Mouse (Mus musculus) limb, embryonic 14.5 days (tissue): ENCODE results near the gene Gm37240. TPM values are rescaled to one million over a fixed set of nuclear protein-coding genes. Genes with fewer than 3 reads are reported as not detected.
"Not testable (repeated sequence)": the region's sequence is repeated elsewhere in the genome, so short reads cannot be mapped to it uniquely, and the experiment has no call there.

Experiments
- ATAC-seq: fragments of 200-750 bp; cut with Nextera tagmentation; 2 replicates; pipeline ENCODE4 v1.8.0; 2017; ENCODE audit warnings: low read depth, moderate number of reproducible peaks, moderate TSS enrichment; ENCODE audit not compliant: low FRiP score
- DNase-seq: peaks from one replicate; pipeline ENCODE4 v3.0.0-alpha.2; 2015; ENCODE audit warnings: low spot score
- H3K27ac ChIP-seq: fragments of 300-500 bp; sonication (generic); replicated peaks from 2 replicates; pipeline ENCODE4 v1.5.1; 2014; ENCODE audit warnings: low read depth, mild to moderate bottlenecking, low read length, moderate library complexity, mixed read lengths
- H3K27me3 ChIP-seq: fragments of 300-500 bp; sonication (generic); 2 replicates; pipeline ENCODE4 v1.6.1; 2014; ENCODE audit warnings: low read length, mixed read lengths; ENCODE audit not compliant: control insufficient read depth, insufficient read depth
- H3K36me3 ChIP-seq: fragments of 300-500 bp; sonication (generic); 2 replicates; pipeline ENCODE4 v1.6.1; 2014; ENCODE audit warnings: mild to moderate bottlenecking, low read length, moderate library complexity, mixed read lengths; ENCODE audit not compliant: control insufficient read depth, insufficient read depth
- H3K4me1 ChIP-seq: fragments of 300-500 bp; sonication (generic); 2 replicates; pipeline ENCODE4 v1.6.1; 2014; ENCODE audit warnings: antibody characterized with exemption, low read length, mixed read lengths; ENCODE audit not compliant: control insufficient read depth, insufficient read depth
- H3K4me2 ChIP-seq: fragments of 300-500 bp; sonication (generic); replicated peaks from 2 replicates; pipeline ENCODE4 v1.6.1; 2014; ENCODE audit warnings: low read depth, mild to moderate bottlenecking, low read length, moderate library complexity; ENCODE audit not compliant: severe bottlenecking
- H3K4me3 ChIP-seq: fragments of 300-500 bp; sonication (generic); replicated peaks from 2 replicates; pipeline ENCODE4 v1.5.1; 2014; ENCODE audit warnings: low read length
- H3K9ac ChIP-seq: fragments of 300-500 bp; sonication (generic); 2 replicates; pipeline ENCODE4 v1.6.1; 2014; ENCODE audit warnings: mild to moderate bottlenecking, low read depth, low read length, moderate library complexity; ENCODE audit not compliant: severe bottlenecking
- H3K9me3 ChIP-seq: fragments of 300-500 bp; sonication (generic); 2 replicates; pipeline ENCODE4 v1.6.1; 2016; ENCODE audit warnings: low read length; ENCODE audit not compliant: control insufficient read depth
- POLR2A ChIP-seq: fragments of 200-500 bp; IDR thresholded peaks from 2 replicates; pipeline ENCODE4 v1.8.0; 2012; ENCODE audit warnings: inconsistent platforms, mild to moderate bottlenecking, moderate library complexity, borderline replicate concordance; ENCODE audit not compliant: insufficient read depth, insufficient read length; ENCODE audit errors: extremely low read depth
- WGBS: fragments of 180-500 bp; shearing (Covaris S2); extraction: QIAGEN DNeasy Blood & Tissue Kit; methylation state at CpG from one replicate; pipeline ENCODE4 v1.1.7; 2014; 5-methylcytosine and 5-hydroxymethylcytosine counted together
- polyA plus RNA-seq, 2 experiments: library from polyadenylated mRNA; depleted of rRNA in 1 of 2; stranded (reverse) in 1 of 2; unstranded in 1 of 2; fragments of >200 nt; fragmentation: Nextera tagmentation in 1 of 2; extraction: Ambion mirVana in 1 of 2; gene quantifications; 2 replicates each; pipeline versions ENCODE4 v1.2.1 to v1.2.3; 2012 to 2014

The Gm37240 gene
- polyA plus RNA-seq, 2 experiments = 2.0 to 13.4 TPM

DNA sequence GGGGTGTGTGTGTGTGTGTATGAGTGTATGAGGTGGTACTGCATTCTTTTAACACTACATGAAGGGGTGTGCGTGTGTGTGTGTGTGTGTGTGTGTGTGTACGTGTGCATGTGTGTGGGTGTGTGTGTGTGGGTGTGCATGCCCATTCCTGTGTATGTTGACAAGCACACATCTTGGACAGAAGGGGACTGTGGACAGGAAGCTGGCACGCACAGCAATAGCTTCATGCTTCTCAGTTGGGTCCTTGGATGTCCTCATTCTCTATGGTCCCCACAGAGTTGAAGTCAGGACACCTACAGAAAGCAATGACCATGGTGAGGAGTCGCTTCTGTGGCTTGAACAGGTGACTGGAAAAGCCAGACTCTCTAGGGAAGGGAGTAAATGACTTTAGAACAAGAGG is 1223.5 kb downstream of the Gm37240 start:
- no peak for TF ChIP-seq POLR2A
- Histone ChIP-seq H3K4me3 (no peak overlapping the region), H3K9me3 (no peaks in the 10 kb centered on the region), H3K4me2 (no peak overlapping the region), H3K36me3 (no peaks in the 10 kb centered on the region), H3K27me3 (peaks cover 11% of the 10 kb centered on the region; the same call in 1 of the 2 replicates), H3K4me1 (peaks cover 14% of the 10 kb centered on the region; the same call in 1 of the 2 replicates), H3K27ac (no peak overlapping the region), H3K9ac (no peak overlapping the region)
- 80% methylated on average over 4 of the region's 4 CpGs for WGBS
- ATAC-seq = no peak
- no peak for DNase-seq

- no peak for DNase-seq
- H3K9ac ChIP-seq = no peak overlapping the region
- peaks cover 11% of the 10 kb centered on the region; the same call in 1 of the 2 replicates for H3K27me3 ChIP-seq
- H3K36me3 ChIP-seq = no peaks in the 10 kb centered on the region
- H3K4me3 ChIP-seq = no peak overlapping the region
- ATAC-seq = no peak
- H3K4me2 ChIP-seq = no peak overlapping the region
- 77% methylated on average over 12 of the region's 12 CpGs for WGBS
- H3K9me3 ChIP-seq = no peaks in the 10 kb centered on the region
- no peak overlapping the region for H3K27ac ChIP-seq
- TF ChIP-seq POLR2A = no peak
- H3K4me1 ChIP-seq = peaks cover 14% of the 10 kb centered on the region; the same call in 1 of the 2 replicates
Measured at GRCm38 (mm10) chr3:84663079-84663478, 1224.2 kb downstream of the Gm37240 start.

GRCm38 (mm10) chr3:84660380-84660779 is 1226.9 kb downstream of the Gm37240 start:
- no peak for ATAC-seq
- H3K4me2 ChIP-seq = no peak overlapping the region
- peaks cover 4% of the 10 kb centered on the region; the same call in 1 of the 2 replicates for H3K27me3 ChIP-seq
- no peak overlapping the region for H3K9ac ChIP-seq
- no peak for DNase-seq
- no peaks in the 10 kb centered on the region for H3K36me3 ChIP-seq
- no peaks in the 10 kb centered on the region for H3K9me3 ChIP-seq
- no peak for TF ChIP-seq POLR2A
- no peak overlapping the region for H3K4me3 ChIP-seq
- 76% methylated on average over 2 of the region's 2 CpGs for WGBS
- H3K4me1 ChIP-seq = no peaks in the 10 kb centered on the region; the same call in 1 of the 2 replicates
- no peak overlapping the region for H3K27ac ChIP-seq

DNA sequence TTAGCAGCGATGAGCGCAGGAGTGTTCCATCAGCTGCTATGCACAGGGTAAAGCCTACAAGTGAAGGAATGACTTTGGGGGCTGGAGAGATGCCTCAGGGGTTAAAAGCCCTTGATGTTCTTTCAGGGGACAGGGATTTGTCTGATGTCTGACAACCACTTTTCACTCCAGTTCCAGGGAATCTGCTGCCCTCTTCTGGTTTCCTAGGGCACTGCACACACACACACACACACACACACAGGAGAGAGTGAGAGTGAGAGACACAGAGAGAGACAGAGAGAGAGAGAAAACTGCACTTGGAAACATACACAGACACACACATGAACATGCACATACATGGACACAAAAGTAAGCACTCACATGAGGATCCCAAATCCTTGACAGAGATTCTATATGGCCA is 1228.4 kb downstream of the Gm37240 start:
- Histone ChIP-seq H3K27me3 (no peaks in the 10 kb centered on the region), H3K4me2 (no peak overlapping the region), H3K27ac (no peak overlapping the region), H3K36me3 (no peaks in the 10 kb centered on the region), H3K4me1 (peaks cover 8% of the 10 kb centered on the region), H3K9ac (no peak overlapping the region), H3K9me3 (no peaks in the 10 kb centered on the region), H3K4me3 (no peak overlapping the region)
- DNase-seq = no peak
- no peak for TF ChIP-seq POLR2A
- no peak for ATAC-seq
- WGBS = 98% methylated on average over 2 of the region's 2 CpGs

DNA sequence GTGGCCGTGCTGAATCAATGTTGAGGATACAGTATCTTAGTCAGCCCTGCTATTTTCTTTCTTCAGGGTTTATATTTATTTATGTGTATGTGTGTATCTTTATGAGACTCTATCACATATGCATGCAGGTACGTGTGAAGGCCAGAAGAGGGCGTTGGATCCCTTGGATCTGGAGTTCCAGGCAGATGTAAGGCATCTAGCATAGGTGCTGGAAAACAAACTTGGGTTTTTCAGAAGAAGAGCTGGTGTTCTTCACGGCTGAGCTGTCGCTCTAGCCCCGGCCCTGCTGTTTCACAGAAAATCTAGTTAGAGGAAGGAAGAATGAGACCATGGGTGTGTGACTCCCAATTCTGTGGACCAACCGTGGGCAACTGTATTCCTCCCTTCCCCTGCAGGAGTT is 1229.3 kb downstream of the Gm37240 start:
- 91% methylated on average over 7 of the region's 7 CpGs for WGBS
- no peak overlapping the region for H3K9ac ChIP-seq
- H3K4me3 ChIP-seq = no peak overlapping the region
- H3K36me3 ChIP-seq = no peaks in the 10 kb centered on the region
- DNase-seq = no peak
- H3K9me3 ChIP-seq = no peaks in the 10 kb centered on the region
- no peak for TF ChIP-seq POLR2A
- no peak overlapping the region for H3K27ac ChIP-seq
- H3K4me1 ChIP-seq = peaks cover 12% of the 10 kb centered on the region
- no peak overlapping the region for H3K4me2 ChIP-seq
- ATAC-seq = no peak
- H3K27me3 ChIP-seq = no peaks in the 10 kb centered on the region

DNA sequence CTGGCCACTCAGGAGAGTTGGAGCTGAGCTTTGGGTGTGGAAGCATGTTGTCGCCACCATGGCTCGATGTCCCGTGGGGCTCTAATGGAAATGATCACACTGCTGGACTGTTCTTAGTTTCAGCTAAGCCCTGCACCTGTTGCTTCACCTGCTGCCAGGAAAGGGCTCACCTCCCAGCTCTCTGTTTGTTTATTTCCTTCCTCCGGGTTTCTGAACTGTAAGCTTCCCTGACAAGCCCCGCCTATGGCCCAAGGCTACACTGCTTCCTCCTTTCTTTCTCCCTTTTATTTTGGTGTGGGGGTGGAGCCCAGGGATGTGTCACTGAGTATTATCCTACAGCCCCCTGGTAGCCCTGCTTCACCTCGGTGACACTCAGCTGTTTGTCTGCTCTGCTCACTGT is 1230.1 kb downstream of the Gm37240 start:
- no peak for TF ChIP-seq POLR2A
- Histone ChIP-seq H3K9me3 (no peaks in the 10 kb centered on the region), H3K4me3 (no peak overlapping the region), H3K9ac (no peak overlapping the region), H3K27ac (no peak overlapping the region), H3K27me3 (no peaks in the 10 kb centered on the region), H3K4me2 (no peak overlapping the region), H3K36me3 (no peaks in the 10 kb centered on the region), H3K4me1 (peaks cover 12% of the 10 kb centered on the region)
- no peak for DNase-seq
- no peak for ATAC-seq
- WGBS = 64% methylated on average over 6 of the region's 6 CpGs

GRCm38 (mm10) chr3:84655785-84656150 is 1231.5 kb downstream of the Gm37240 start:
- peaks cover 12% of the 10 kb centered on the region for H3K4me1 ChIP-seq
- H3K36me3 ChIP-seq, ATAC-seq, H3K9me3 ChIP-seq, H3K27me3 ChIP-seq, H3K4me3 ChIP-seq, H3K4me2 ChIP-seq, H3K9ac ChIP-seq, DNase-seq, H3K27ac ChIP-seq: not testable (repeated sequence)
- whole genome bisulfite sequencing = 86% methylated on average over 2 of the region's 2 CpGs
